Mouse (Mus musculus) monocyte, adult 2 months (primary cell): ENCODE measurements around the gene Il5ra.

ENCODE experiments used
- DNase-seq, 2 experiments: peaks; one replicate each; pipeline ENCODE4 v3.0.0; 2022; ENCODE audit warnings: low spot score in 2 of 2, low read depth in 1 of 2

The Il5ra gene

GRCm38 (mm10) chr6:106748887-106749388, at the start of gene Il5ra:
Gene Il5ra (minus strand): TSS chr6:106749037.
- DNase-seq, result no peak

DNA sequence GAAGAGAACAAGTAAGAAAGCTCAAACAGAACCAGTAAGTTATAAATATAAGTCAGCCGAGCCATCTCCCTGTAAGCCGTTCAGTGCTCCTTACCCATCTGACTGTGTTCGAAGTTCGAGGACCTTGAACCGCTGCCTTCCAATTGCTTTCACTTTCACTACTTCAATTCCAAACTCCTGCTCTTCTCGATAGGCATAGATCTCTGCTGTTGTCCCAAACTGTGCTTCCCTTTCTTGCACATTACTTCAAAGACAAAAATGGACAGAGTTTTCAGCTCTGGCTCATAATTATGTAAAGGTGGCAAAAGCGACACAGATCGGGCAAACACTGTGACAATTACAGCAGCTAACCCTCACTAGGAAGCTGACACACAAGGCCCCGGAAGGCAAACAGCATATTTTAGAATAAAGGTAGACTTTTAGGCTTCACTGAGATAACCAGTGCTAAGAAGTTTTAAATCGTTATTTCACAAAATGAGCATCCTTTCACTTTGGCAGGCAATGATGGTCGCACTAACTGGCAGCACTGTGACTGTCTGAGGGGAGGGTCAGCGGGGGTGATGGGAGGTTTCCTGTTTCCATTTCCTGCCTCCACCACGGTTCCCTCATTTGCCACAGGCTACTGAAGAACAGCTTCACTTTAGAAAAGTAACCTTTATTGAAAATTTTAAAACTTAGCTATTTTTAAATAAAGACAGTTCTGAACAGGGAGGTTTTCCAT, 45.4 kb upstream of the Il5ra start:
- no peak for DNase-seq

DNA sequence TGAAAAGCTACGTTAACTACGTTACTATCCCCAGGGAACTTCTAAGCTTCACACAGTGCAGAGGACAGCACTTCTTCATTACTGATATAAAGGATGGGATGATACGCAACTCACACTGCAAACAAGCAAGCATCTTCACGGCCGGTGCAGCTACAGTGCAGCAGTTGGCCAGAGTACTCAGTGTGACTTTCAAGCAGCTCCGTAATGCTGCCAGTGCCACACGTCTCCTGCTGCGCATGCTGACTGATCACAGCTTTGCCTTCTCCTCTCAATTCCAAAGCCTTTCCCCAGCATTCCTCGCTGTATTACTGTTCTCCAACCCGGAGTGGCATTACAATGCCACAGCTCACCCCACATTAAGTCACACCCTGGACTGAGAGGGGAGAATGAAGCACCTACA, 44.8 kb upstream of the Il5ra start:
- DNase-seq, result no peak

- no peak for DNase-seq
Measured at GRCm38 (mm10) chr6:106793088-106793487, 44.3 kb upstream of the Il5ra start.

- DNase-seq, result no peak
Measured at GRCm38 (mm10) chr6:106792486-106792885, 43.6 kb upstream of the Il5ra start.

GRCm38 (mm10) chr6:106791429-106791828, 42.6 kb upstream of the Il5ra start:
- DNase-seq, result no peak

GRCm38 (mm10) chr6:106787138-106787537, 38.3 kb upstream of the Il5ra start:
- DNase-seq, result no peak

DNA sequence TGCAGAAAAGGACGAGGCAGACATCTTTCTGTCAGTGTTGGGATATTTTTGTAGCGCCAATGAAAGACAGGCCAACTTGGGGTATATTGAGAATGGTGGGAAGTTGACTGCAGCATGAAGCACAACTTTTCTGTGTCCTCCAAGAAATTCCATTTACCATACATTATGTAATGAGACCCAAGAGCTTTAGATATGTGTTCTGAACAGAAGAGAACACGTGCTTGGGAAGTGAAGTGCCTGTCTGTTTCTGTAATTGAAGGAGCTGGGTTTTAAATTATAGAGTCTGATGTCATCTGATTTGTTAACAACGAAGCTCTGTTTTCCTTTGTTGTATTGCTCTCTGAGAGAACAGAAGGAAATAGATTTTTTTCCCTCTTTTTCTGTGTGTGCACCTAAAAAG, 21.2 kb upstream of the Il5ra start:
- DNase-seq, result no peak

- no peak for DNase-seq
Measured at GRCm38 (mm10) chr6:106769290-106769866, 20.5 kb upstream of the Il5ra start.

- peak; percentile 83 to 95 for DNase-seq
Measured at GRCm38 (mm10) chr6:106768640-106769289, 19.9 kb upstream of the Il5ra start, which contains the start of gene Trnt1. Gene Trnt1 (plus strand): TSS chr6:106769120.

DNA sequence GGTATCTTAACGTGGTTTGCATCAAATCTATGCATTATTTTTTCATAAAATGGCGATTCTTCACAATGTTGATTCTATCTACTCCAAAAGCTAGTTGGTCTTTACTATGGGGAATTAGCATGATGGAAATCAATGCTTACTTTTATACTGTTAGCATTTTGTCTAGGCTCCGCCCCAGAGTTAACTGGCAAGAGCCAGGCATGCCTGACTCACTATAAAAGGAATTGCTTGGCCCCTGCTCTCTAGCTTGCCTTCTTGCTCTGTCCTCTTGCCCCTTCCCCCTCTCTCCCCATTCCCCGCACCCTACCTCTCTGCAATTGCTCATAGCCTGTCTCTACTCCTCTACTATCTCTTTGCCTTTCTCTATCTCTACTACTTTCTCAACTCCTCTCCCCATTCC, 17.9 kb upstream of the Il5ra start:
- no peak for DNase-seq

- no peak for DNase-seq
Measured at GRCm38 (mm10) chr6:106765892-106766291, 17.1 kb upstream of the Il5ra start.

DNA sequence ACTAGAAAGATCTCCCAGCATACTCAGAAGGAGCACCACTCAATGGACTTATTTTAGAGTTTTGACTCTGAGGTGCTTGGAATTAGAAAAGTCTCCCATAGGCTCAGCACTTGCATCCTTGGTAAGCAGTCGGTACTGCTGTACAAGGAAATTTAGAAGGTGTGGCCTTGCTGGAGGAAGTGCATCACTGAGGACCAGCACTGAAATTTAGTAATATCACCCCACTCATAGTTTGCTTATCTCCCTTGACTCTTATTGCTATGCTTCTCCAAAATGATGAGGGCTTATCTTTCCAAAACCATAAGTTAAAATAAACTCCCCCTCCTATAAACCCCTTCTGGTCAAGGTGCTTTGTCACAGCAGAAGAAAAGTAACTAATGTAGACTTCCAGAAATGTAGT, 12.6 kb upstream of the Il5ra start:
- no peak for DNase-seq

- no peak for DNase-seq
Measured at GRCm38 (mm10) chr6:106760473-106761218, 11.8 kb upstream of the Il5ra start.

- no peak for DNase-seq
Measured at GRCm38 (mm10) chr6:106758299-106758698, 9.5 kb upstream of the Il5ra start.

GRCm38 (mm10) chr6:106750291-106750690, 1.5 kb upstream of the Il5ra start:
- no peak for DNase-seq

DNA sequence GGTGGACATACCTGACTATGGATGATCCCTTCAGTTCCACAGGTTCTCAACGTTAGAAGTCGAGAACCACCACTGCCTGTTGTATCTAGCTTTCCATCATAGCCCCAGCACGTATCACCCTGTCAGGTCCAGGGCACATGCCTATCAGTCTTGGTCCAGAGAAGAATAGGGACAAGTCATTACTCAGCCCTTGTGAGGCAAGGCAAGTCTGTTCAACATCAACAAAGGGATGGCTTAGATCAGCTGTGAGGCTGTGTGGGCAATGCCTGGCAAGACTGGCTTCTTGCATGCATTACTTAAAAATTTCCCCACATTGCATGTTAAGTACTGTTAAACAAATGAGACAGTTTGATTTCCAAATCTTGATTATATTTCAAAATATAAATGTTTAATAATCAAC, 1.0 kb downstream of the Il5ra start:
- no peak for DNase-seq

GRCm38 (mm10) chr6:106747251-106747650, 1.6 kb downstream of the Il5ra start:
- DNase-seq, result no peak

DNA sequence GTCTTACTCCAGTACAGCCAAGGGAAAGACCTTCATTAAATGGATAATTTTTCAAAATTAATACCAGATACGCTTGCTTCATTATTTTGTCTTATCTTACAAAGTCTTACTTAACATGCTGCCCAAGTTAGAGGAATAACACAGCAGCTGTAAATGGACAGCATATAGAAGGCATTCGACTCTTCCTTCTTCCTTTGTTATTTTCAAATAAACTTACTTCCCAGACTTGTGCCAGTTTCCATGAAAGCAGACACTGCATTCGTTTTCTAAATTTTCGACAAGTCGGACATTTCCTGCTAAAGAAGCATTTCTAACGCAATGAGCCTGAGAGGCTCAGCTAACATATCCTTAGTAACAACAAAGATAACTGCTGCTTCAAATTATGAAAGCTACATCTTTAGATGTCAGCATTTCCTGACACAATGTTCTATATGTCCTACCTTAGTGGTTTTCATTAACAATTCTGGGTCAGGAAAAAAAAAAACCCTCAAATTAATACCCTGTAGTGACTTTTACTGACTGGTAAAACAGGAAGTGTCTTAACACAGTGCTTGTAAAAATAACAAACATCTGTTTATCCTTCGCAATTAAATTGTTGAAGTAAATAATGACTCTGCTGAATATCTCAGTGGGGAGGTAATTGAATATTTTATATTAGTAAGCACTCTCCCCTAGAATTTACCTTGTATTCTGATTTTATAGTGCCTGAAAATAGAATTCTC, 3.0 kb downstream of the Il5ra start:
- DNase-seq, result no peak

DNA sequence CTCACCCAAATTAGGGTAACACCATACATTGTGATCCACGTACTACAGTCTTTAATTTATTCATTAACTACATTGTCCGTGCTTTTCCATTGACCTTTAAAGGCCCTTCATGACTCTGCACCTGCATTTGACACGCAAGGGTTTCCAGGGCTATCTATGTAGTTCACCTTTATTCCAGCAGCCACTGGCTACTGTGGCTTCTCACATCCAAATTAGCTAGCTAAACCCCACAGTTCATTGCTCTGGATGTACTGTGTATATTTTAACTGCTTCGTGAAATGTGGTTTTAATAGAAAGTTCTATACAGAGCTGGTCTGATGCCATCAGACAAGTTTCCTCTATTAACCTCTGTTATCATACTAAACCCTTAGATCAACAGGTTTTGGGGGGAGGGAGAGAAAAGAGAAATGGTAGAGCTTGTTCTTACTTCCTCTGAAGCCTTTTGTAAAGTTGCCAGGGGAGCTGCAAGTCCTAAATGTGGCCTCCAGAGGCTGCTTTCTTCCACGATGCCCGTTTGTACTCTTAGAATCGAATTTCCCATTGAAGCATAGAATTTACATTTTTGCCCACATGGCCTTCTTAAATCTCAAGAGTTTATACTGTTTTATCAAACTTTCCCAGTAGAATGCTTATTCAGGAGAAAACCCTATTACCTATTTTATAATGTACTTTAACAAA, 5.1 kb downstream of the Il5ra start:
- no peak for DNase-seq
